Mouse (Mus musculus) megakaryocyte, embryonic 14.5 days (primary cell): ENCODE data around the gene Trim2.

ENCODE experiments used
- FLI1 ChIP-seq: IDR thresholded peaks from 2 replicates; pipeline ENCODE4 v1.6.1; 2012; ENCODE audit warnings: low read length, inconsistent platforms, mixed read lengths
- GATA1 ChIP-seq: IDR thresholded peaks from 3 replicates; pipeline ENCODE4 v1.6.1; 2012; ENCODE audit warnings: mixed read lengths, low read length, inconsistent platforms, borderline replicate concordance

- no peak for TF ChIP-seq FLI1
- TF ChIP-seq GATA1, result no peak
These were observed 95.3 kb downstream of the Trim2 start for GRCm38 (mm10) chr3:84211340-84211875.
